Mouse (Mus musculus) heart, adult 2 months (tissue): ENCODE data around the gene Phex.

Experiments used
- CTCF ChIP-seq: fragments of 200-600 bp; IDR thresholded peaks from 2 replicates; pipeline ENCODE4 v1.8.1; 2022; ENCODE audit warnings: antibody characterized with exemption, mild to moderate bottlenecking, moderate library complexity
- EP300 ChIP-seq: fragments of 200-500 bp; IDR thresholded peaks from 2 replicates; pipeline ENCODE4 v1.6.1; 2011; ENCODE audit warnings: low read depth, low read length, control low read depth; ENCODE audit not compliant: insufficient read depth

- TF ChIP-seq CTCF (no peak), EP300 (no peak)
These were observed 33.9 kb upstream of the Phex start for GRCm38 (mm10) chrX:157449000-157449399.
